Mouse (Mus musculus) adipocyte (in vitro differentiated cells): ENCODE measurements around the gene Helz2.
"Not testable (repeated sequence)": the region's sequence is repeated elsewhere in the genome, so short reads cannot be mapped to it uniquely, and the experiment has no call there.

Experiments used
- DNase-seq: peaks from one replicate; pipeline ENCODE4 v3.0.0-alpha.2; 2016; ENCODE audit warnings: low spot score

Gene Helz2

GRCm38 (mm10) chr2:181193044-181193443 is 48.8 kb downstream of the Helz2 start:
- DNase-seq = no peak

GRCm38 (mm10) chr2:181191936-181192335 is 49.9 kb downstream of the Helz2 start:
- DNase-seq = no peak

GRCm38 (mm10) chr2:181191385-181191784 is 50.4 kb downstream of the Helz2 start:
- not testable (repeated sequence) for DNase-seq

GRCm38 (mm10) chr2:181189321-181189720 is 52.5 kb downstream of the Helz2 start:
- no peak for DNase-seq

GRCm38 (mm10) chr2:181188681-181189080 is 53.1 kb downstream of the Helz2 start:
- no peak for DNase-seq

DNA sequence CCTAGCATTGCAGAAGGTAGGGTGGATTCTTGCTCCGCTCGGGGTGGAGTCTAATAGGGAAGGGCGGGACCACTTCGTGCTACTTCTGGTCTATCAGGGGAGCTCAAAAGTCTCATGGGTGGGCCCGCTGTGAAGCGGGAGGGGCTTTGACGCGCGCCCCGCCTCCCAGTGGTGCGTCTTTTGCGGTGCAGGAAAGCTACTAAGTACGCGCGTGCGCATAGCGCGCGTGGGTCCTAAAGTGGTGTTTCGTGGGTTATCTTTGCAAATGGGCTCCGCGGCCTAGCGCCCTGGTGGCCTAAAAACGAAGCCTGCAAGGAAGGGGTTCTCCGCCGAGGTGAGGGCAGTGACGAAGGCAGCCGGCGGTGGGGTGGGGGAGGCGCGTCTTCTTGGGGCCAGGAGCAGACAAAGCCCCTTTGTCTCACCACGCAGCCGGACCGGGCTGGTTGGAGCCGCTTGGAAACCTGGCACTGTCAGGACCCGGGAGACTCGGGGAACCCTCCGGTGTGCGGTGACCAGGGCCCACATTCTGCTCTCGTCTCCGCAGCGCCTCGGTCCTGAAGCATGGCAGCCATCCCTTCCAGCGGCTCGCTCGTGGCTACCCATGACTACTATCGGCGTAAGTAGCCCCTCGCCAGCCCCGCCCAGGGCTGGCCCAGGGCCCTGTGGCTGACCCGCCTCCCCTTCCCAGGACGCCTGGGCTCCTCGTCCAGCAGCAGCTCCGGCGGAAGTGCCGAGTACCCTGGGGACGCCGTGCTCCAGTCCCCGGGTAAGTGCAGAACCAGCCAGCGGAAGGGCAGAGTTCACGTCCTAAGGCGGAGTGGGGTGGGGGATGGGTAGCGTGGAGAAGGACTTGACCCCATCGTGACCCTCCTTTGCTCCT is 54.5 kb downstream of the Helz2 start, which contains the start of gene Ppdpf:
Ppdpf (plus strand) TSS at position 127 of the 880 bp plus-strand sequence.
- DNase-seq = peak; percentile 95

DNA sequence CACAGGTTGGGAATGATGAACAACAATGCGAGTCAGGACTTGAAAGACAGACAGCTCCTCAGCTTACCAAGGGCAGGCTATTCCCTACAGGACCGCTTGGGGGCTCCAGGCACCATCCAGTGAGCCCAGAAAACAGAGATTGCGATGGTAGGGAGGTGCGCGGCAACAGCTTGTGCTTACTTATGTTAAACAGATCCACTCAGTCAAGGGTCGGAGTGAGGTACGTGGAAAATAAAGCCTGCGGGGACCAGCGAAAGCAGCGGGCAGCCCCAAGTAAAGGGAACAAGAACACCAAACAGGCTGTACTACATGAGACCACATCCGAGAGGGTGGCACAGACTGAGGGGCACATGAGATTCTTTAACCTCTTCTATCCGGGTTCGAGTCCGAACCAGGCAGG is 55.2 kb downstream of the Helz2 start:
- peak; percentile 96 for DNase-seq

DNA sequence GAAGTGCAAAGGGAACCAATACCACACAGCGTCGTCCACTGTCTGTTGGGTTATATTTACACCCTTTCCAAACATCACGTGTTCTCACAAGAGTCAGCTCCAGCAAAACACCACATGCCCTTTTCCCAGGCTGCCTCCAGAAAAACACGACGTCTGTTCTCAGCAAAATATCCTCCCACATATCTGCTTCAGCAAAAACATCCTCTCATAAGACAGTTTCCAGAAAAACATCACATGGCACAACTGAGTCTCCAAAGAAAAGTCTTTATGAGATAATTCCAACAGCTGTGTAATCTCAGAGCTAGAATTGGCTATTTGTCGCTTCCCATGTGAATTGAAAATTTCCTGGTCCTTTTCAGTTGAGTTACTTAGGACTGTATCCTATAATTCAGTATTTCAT is 60.9 kb downstream of the Helz2 start:
- DNase-seq = no peak

- no peak for DNase-seq
Measured at GRCm38 (mm10) chr2:181178471-181178870, 63.4 kb downstream of the Helz2 start.

- peak; percentile 49 for DNase-seq
Measured at GRCm38 (mm10) chr2:181178015-181178414, 63.8 kb downstream of the Helz2 start.
